Mouse (Mus musculus): ENCODE data around the gene Rrp1. TPM values are rescaled to one million over a fixed set of nuclear protein-coding genes. Genes with fewer than 3 reads are reported as not detected.
"Not testable (repeated sequence)": the region's sequence is repeated elsewhere in the genome, so short reads cannot be mapped to it uniquely, and the experiment has no call there.

Rrp1 gene
- polyA plus RNA-seq, 1 experiment from 2014 or later: 340 TPM

DNA sequence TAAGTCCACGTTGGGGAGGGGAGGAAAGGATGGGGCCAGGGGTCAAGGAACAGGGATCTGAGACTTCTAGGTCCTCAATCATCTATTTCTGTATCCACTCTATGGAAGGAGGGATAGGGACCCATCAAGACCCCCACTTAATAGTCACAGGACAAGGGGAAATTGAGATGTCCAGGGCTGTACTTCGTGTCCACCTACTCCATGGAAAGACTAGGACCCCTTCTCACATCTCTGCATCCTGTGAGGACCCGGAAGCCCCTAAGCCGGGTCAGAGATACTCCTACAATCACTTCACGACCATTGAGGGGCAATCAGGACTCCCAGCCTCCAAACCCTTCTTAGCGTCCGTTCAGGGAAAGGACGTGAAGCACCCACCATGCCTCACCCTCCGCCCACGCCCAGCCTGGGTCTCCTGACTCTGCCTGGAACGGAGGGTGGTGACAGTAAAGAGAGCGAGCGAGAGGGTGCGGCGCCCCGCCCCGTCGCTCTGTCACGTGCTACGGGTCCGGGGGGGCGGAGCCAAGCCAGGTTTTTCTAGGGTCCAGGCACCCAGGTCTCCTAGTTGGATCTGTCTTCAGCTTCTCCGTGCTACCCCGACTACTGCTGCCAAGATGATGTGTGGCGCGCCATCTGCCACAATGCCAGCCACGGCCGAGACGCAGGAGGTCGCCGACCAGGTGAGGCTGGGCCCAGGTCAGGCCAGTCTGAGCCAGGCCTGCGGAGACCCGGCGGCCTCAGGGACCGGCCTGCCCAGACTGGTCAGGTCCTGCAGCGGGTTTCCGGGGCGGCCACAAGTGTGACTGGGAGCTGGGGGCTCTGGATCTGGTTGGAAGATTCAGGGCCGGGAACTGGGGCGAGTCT, 12.6 kb upstream of the Rrp1 start, which contains the start of gene Cstb:
TSS of gene Cstb (plus strand) at position 489 of the 861 bp plus-strand sequence.
- H3K27ac ChIP-seq: peak within 1 kb of the TSS; percentile 80
- H3K9me3 ChIP-seq: no peaks in the 10 kb centered on the region
- H3K4me1 ChIP-seq (replicated peaks): peaks cover 7% of the 10 kb centered on the region
- H3K27me3 ChIP-seq: no peaks in the 10 kb centered on the region
- peak within 1 kb of the TSS; percentile 78 for H3K9ac ChIP-seq (replicated peaks)
- H3K36me3 ChIP-seq: peaks cover 23% of the 10 kb centered on the region
- WGBS: 2% methylated on average over 40 of the region's 40 CpGs
- peak within 1 kb of the TSS; percentile 84 for H3K4me3 ChIP-seq (replicated peaks)
- ATAC-seq (ENCODE audit: insufficient number of reproducible peaks, insufficient read depth, low FRiP score, low TSS enrichment, low read depth): peak; percentile 89
- H3K4me2 ChIP-seq: peak within 1 kb of the TSS; percentile 67

DNA sequence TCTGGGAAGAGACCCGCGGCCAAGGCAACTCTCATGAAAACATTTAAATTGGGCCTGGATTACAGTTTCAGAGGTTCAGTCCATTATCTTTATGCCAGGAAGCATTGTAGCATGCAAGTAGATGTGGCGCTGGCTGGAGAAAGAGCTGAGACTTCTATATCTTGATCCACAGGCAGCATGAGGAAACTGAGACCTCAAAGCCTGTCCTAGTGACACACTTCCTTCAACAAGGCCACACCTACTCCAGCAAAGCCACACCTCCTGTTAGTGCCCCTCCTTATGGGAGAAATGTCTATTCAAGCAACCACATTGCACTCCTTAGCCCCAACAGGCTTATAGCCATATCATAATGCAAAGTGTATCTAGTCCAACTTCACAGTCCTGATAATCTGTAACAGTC, 9.8 kb upstream of the Rrp1 start:
- Histone ChIP-seq H3K36me3 (peaks cover 2% of the 10 kb centered on the region; the same call in 1 of the 2 replicates), H3K27me3 (no peaks in the 10 kb centered on the region), H3K4me3 (replicated peaks) (no peak overlapping the region), H3K9ac (replicated peaks) (no peak overlapping the region), H3K4me1 (replicated peaks) (peaks cover 7% of the 10 kb centered on the region), H3K4me2 (no peak overlapping the region), H3K27ac (no peak overlapping the region), H3K9me3 (no peaks in the 10 kb centered on the region)
- ATAC-seq (ENCODE audit: insufficient number of reproducible peaks, insufficient read depth, low FRiP score, low TSS enrichment, low read depth): no peak
- whole genome bisulfite sequencing: 93% methylated on average over 3 of the region's 3 CpGs

DNA sequence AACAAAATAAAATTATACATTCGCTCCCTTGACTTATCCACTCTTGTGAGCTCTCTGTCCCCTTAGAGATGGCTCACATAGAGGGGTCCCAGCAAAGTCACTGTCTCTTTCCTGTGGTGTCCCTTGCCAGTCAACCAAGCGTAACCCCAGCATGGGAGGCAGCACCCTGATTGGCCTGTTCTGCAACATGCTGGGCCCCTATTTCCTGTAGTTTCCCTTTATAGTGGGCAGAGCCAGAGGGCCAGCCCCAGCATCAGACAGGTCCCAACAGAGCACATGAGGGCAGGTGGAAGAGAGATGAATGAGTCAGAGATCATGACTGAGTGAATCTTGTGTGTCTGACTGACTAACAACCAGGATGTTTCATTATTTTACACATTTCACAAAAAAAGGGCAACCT, 8.1 kb upstream of the Rrp1 start:
- Histone ChIP-seq H3K4me3 (replicated peaks) (no peak overlapping the region), H3K9me3 (no peaks in the 10 kb centered on the region), H3K4me2 (no peak overlapping the region), H3K9ac (replicated peaks) (no peak overlapping the region), H3K36me3 (no peaks in the 10 kb centered on the region), H3K27ac (no peak overlapping the region), H3K27me3 (no peaks in the 10 kb centered on the region), H3K4me1 (replicated peaks) (no peaks in the 10 kb centered on the region)
- 74% methylated on average over 2 of the region's 2 CpGs for WGBS
- no peak for ATAC-seq (ENCODE audit: insufficient number of reproducible peaks, insufficient read depth, low FRiP score, low TSS enrichment, low read depth)

DNA sequence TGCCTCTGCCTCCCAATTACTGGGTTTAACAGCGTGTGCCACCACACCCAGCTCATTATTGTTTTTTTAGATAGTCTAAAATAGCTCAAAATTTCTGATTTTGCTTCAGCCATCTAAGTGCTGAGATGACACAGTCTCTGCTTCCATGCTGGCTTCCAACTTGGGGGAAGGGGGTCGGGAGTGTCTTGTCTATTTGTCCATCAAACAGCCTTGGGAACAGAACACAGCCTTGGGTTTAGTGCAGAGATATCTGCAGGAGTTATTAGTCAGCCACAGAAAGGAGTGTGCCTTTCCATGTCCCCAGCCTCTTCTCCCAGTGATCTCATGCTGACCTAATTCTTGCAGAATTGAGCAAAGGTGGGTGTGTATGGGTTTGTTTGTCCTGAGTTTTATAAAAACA, 5.9 kb upstream of the Rrp1 start:
- 86% methylated on average over 2 of the region's 2 CpGs for WGBS
- no peak overlapping the region for H3K9ac ChIP-seq (replicated peaks)
- H3K4me1 ChIP-seq (replicated peaks): no peaks in the 10 kb centered on the region
- H3K4me3 ChIP-seq (replicated peaks): no peak overlapping the region
- no peak overlapping the region for H3K27ac ChIP-seq
- H3K9me3 ChIP-seq: no peaks in the 10 kb centered on the region
- no peak for ATAC-seq (ENCODE audit: insufficient number of reproducible peaks, insufficient read depth, low FRiP score, low TSS enrichment, low read depth)
- no peak overlapping the region for H3K4me2 ChIP-seq
- no peaks in the 10 kb centered on the region for H3K36me3 ChIP-seq
- H3K27me3 ChIP-seq: no peaks in the 10 kb centered on the region

DNA sequence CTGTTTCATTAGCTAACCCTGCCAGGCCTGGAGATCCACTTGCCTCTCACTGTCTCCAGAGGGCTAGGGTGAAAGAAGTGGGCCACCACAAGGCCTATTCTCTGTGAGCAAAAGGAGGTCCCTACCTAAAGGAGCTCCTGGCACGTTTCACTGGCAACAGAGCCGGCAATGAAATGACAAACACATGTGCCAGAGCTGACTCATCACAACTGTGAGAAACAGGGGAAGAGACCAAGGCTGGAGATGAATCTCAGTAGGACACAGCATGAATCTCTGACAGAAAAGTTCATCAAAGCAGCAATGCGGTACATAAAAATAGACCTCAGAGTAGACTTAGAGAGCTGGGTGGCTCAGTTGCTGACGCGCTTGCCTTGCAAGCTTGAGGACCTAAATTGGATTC, 5.0 kb upstream of the Rrp1 start:
- Histone ChIP-seq H3K9me3 (no peaks in the 10 kb centered on the region), H3K4me1 (replicated peaks) (no peaks in the 10 kb centered on the region), H3K36me3 (no peaks in the 10 kb centered on the region), H3K27me3 (no peaks in the 10 kb centered on the region), H3K27ac (no peak overlapping the region), H3K9ac (replicated peaks) (no peak overlapping the region), H3K4me3 (replicated peaks) (no peak overlapping the region), H3K4me2 (no peak overlapping the region)
- WGBS: 56% methylated on average over 5 of the region's 5 CpGs
- no peak for ATAC-seq (ENCODE audit: insufficient number of reproducible peaks, insufficient read depth, low FRiP score, low TSS enrichment, low read depth)

DNA sequence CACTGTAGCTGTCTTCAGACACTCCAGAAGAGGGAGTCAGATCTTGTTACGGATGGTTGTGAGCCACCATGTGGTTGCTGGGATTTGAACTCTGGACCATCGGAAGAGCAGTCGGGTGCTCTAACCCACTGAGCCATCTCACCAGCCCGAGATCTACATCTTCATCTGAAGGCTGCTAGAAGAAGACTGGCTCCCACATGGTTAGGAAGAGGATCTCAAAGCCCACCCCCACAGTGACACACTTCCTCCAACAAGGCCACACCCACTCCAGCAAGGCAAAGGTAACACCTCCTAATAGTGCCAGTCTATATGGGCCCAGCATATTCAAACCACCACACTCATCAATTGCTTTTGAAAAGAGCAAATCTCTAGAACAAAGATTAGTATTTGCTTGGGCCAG, 2.1 kb upstream of the Rrp1 start:
- not testable (repeated sequence) for H3K27ac ChIP-seq; H3K4me2 ChIP-seq; ATAC-seq (ENCODE audit: insufficient number of reproducible peaks, insufficient read depth, low FRiP score, low TSS enrichment, low read depth); H3K9ac ChIP-seq (replicated peaks); H3K27me3 ChIP-seq; H3K4me3 ChIP-seq (replicated peaks); H3K9me3 ChIP-seq
- peaks cover 12% of the 10 kb centered on the region for H3K36me3 ChIP-seq
- 91% methylated on average over 4 of the region's 4 CpGs for WGBS
- peaks cover 11% of the 10 kb centered on the region for H3K4me1 ChIP-seq (replicated peaks)

DNA sequence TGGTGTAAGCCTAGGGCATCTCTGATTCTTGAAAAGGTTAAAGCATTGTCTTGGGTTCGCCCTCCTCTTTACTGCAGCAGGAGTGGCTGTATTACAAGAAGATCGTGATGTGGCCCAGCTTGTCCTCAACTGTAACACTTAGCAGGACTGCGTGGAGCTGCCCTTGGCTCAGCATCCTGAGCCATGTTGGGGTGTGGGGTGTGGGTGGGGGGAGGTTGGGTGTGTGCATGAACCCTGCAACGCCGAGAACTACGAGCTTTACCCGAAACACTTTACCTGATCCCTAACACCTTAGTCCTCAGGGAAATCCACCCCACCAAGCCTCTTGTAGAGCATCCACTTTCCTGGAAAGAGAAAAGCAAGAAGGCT, 293 bp upstream of the Rrp1 start:
- WGBS: 44% methylated on average over 7 of the region's 7 CpGs
- Histone ChIP-seq H3K4me2 (peak overlapping the region; percentile 69), H3K4me1 (replicated peaks) (peaks cover 11% of the 10 kb centered on the region), H3K4me3 (replicated peaks) (peak overlapping the region; percentile 92), H3K27me3 (no peaks in the 10 kb centered on the region), H3K9me3 (no peaks in the 10 kb centered on the region), H3K9ac (replicated peaks) (peak overlapping the region; percentile 38; the same call in 1 of the 2 replicates), H3K36me3 (peaks cover 30% of the 10 kb centered on the region), H3K27ac (no peak overlapping the region)
- peak; percentile 76 for ATAC-seq (ENCODE audit: insufficient number of reproducible peaks, insufficient read depth, low FRiP score, low TSS enrichment, low read depth)

DNA sequence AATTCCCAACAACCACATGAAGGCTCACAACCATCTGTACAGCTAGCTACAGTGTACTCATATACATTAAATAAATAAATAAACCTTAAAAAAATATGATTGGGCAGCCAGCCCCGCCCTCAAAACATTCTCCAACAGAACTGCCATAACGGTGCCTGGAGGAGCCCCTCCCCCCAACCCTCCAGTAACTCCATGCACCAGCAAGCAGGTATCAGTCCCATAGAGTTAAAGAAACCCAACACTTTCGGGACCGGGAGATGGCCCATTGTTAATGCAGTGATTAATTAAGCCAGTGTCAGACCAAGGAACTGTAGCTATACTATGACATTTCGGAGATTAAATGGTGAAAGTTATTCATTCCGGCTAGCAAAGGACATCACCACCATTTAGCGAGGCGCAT, 992 bp downstream of the Rrp1 start:
- no peak for ATAC-seq (ENCODE audit: insufficient number of reproducible peaks, insufficient read depth, low FRiP score, low TSS enrichment, low read depth)
- no peaks in the 10 kb centered on the region for H3K9me3 ChIP-seq
- 17% methylated on average over 8 of the region's 8 CpGs for WGBS
- no peaks in the 10 kb centered on the region for H3K27me3 ChIP-seq
- peak overlapping the region; percentile 84 for H3K9ac ChIP-seq (replicated peaks)
- H3K27ac ChIP-seq: 0 out of 2 replicates have a peak overlapping the region, but pooled peaks have one; percentile 85
- H3K4me1 ChIP-seq (replicated peaks): peaks cover 11% of the 10 kb centered on the region
- H3K36me3 ChIP-seq: peaks cover 43% of the 10 kb centered on the region
- peak overlapping the region; percentile 69 for H3K4me2 ChIP-seq
- peak overlapping the region; percentile 92 for H3K4me3 ChIP-seq (replicated peaks)

DNA sequence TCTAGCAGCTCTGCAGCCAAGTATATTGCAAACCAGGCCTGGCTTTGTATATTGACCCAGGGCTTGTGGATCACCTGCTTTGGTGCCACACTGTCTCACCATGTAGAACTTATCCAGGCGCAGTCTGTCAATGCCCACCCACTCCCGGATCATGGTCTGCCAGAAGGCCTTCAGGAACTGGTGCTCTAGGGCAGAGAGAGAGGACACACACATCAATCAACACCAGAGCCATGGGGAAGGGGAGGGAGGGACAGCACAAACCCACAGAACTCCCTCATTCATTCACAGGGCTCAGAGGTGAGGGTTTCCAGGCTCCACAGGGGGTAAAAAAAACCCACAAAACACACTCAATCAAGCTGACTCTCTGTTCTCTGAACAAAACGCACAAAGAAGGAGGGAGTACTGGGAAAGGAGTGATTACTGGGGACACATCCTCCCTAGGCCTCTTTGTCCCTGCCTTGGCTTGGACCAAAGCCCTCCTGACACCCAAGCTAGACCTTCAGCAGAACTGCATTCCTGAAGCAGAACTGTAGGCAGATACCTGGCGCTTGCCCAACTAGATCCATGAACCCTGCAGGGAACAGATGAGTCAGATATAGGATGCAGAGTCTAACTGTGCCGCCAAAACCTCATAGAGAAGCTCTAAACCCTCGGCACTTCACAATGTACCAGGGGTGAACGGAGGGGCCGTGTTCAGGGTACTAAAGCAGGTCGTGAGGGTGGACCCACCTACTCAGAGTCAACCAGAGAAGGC, 3.6 kb downstream of the Rrp1 start:
- no peak overlapping the region for H3K27ac ChIP-seq
- H3K9me3 ChIP-seq: no peaks in the 10 kb centered on the region
- no peak overlapping the region for H3K4me2 ChIP-seq
- H3K9ac ChIP-seq (replicated peaks): no peak overlapping the region
- H3K36me3 ChIP-seq: peaks cover 68% of the 10 kb centered on the region
- H3K4me1 ChIP-seq (replicated peaks): peaks cover 11% of the 10 kb centered on the region
- H3K27me3 ChIP-seq: no peaks in the 10 kb centered on the region
- no peak overlapping the region for H3K4me3 ChIP-seq (replicated peaks)
- WGBS: 86% methylated on average over 9 of the region's 9 CpGs
- ATAC-seq (ENCODE audit: insufficient number of reproducible peaks, insufficient read depth, low FRiP score, low TSS enrichment, low read depth): no peak

DNA sequence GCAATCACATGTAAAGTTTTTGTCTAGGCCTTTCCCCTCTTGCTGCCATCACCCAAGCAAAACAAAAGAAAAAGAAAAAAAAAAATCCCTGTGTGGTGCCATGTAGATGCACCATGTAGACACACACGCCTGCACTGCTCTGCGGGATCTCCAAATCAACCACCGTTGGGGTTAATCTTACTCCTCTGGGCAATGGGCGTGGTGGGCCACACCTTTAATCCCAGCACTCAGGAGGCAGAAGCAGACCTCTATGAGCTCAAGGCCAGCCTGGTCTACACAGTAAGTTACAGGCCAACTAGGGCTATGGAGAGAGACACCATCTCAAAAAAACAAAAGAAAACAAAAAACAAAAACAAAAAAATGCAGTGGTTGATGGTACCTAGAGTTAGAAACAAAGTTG, 5.7 kb downstream of the Rrp1 start:
- Histone ChIP-seq H3K9me3 (no peaks in the 10 kb centered on the region), H3K4me3 (replicated peaks) (no peak overlapping the region), H3K27me3 (no peaks in the 10 kb centered on the region), H3K9ac (replicated peaks) (no peak overlapping the region), H3K4me2 (no peak overlapping the region), H3K27ac (no peak overlapping the region), H3K4me1 (replicated peaks) (peaks cover 10% of the 10 kb centered on the region), H3K36me3 (peaks cover 88% of the 10 kb centered on the region)
- 91% methylated on average over 4 of the region's 4 CpGs for WGBS
- no peak for ATAC-seq (ENCODE audit: insufficient number of reproducible peaks, insufficient read depth, low FRiP score, low TSS enrichment, low read depth)

DNA sequence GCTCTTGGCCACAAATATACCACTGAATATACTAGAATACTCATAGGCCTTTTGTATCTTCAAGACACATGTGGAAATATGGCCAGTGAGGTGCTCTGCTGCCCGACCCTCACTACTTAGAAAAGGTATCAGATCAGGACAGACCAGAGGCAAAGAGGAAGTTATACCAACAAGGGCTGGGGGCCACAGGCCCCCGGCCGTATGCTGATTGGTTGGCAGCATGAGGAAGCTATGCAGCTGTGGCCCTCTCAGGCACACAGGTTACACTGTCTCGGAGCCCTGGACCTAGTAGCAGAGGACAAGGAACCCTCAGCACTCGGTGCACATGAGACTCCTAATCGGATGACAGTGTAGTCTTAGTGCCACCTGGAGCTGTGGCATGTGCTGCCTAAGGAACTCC, 6.7 kb downstream of the Rrp1 start:
- peaks cover 98% of the 10 kb centered on the region for H3K36me3 ChIP-seq
- WGBS: 86% methylated on average over 6 of the region's 6 CpGs

More for the DNA sequence above, 6.7 kb downstream of the Rrp1 start:
- H3K9me3 ChIP-seq: no peaks in the 10 kb centered on the region
- no peaks in the 10 kb centered on the region for H3K27me3 ChIP-seq
- H3K27ac ChIP-seq: no peak overlapping the region
- peaks cover under 1% of the 10 kb centered on the region; the same call in 1 of the 2 replicates for H3K4me1 ChIP-seq (replicated peaks)
- no peak overlapping the region for H3K4me3 ChIP-seq (replicated peaks)
- H3K4me2 ChIP-seq: no peak overlapping the region
- ATAC-seq (ENCODE audit: insufficient number of reproducible peaks, insufficient read depth, low FRiP score, low TSS enrichment, low read depth): no peak
- no peak overlapping the region for H3K9ac ChIP-seq (replicated peaks)

Data from limb, embryonic 12.5 days (tissue).